Mouse (Mus musculus) liver, embryonic 15.5 days (tissue): ENCODE measurements around the gene Cmah. TPM values are rescaled to one million over a fixed set of nuclear protein-coding genes. Genes with fewer than 3 reads are reported as not detected.
"Not testable (repeated sequence)": the region's sequence is repeated elsewhere in the genome, so short reads cannot be mapped to it uniquely, and the experiment has no call there.

ENCODE experiments used
- ATAC-seq: fragments of 200-750 bp; cut with Nextera tagmentation; 2 replicates; pipeline ENCODE4 v1.8.0; 2017; ENCODE audit warnings: moderate number of reproducible peaks, mild to moderate bottlenecking, moderate library complexity; ENCODE audit not compliant: insufficient read depth
- H3K27ac ChIP-seq: fragments of 300-500 bp; sonication (generic); replicated peaks from 2 replicates; pipeline ENCODE4 v1.5.1; 2015; ENCODE audit warnings: mild to moderate bottlenecking, inconsistent platforms
- H3K27me3 ChIP-seq: fragments of 300-500 bp; sonication (generic); 2 replicates; pipeline ENCODE4 v1.6.1; 2015; ENCODE audit warnings: mild to moderate bottlenecking, inconsistent platforms
- H3K36me3 ChIP-seq: fragments of 300-500 bp; sonication (generic); replicated peaks from 2 replicates; pipeline ENCODE4 v1.6.1; 2015; ENCODE audit warnings: moderate library complexity, mild to moderate bottlenecking, inconsistent platforms
- H3K4me1 ChIP-seq: fragments of 300-500 bp; sonication (generic); replicated peaks from 2 replicates; pipeline ENCODE4 v1.6.1; 2015; ENCODE audit warnings: inconsistent platforms
- H3K4me2 ChIP-seq: fragments of 300-500 bp; sonication (generic); 2 replicates; pipeline ENCODE4 v1.6.1; 2015; ENCODE audit warnings: moderate library complexity, mild to moderate bottlenecking, inconsistent platforms
- H3K4me3 ChIP-seq: fragments of 300-500 bp; sonication (generic); replicated peaks from 2 replicates; pipeline ENCODE4 v1.5.1; 2015; ENCODE audit warnings: mild to moderate bottlenecking, inconsistent platforms
- H3K9ac ChIP-seq: fragments of 300-500 bp; sonication (generic); 2 replicates; pipeline ENCODE4 v1.6.1; 2015; ENCODE audit warnings: moderate library complexity, mild to moderate bottlenecking, inconsistent platforms
- H3K9me3 ChIP-seq: fragments of 300-500 bp; sonication (generic); replicated peaks from 2 replicates; pipeline ENCODE4 v1.6.1; 2016; ENCODE audit warnings: inconsistent platforms
- WGBS: fragments of 180-500 bp; shearing (Covaris S2); methylation state at CpG from one replicate; pipeline ENCODE4 v1.1.7; 2015; ENCODE audit warnings: mixed read lengths; ENCODE audit not compliant: insufficient replicate concordance; 5-methylcytosine and 5-hydroxymethylcytosine counted together
- polyA plus RNA-seq: library from polyadenylated mRNA; unstranded; fragments of >200 nt; fragmentation: Nextera tagmentation; extraction: Ambion mirVana; gene quantifications from 2 replicates; pipeline ENCODE4 v1.2.1, GENCODE M21; 2015

Gene Cmah
- polyA plus RNA-seq, 1 experiment from 2014 or later = 0.81 TPM

DNA sequence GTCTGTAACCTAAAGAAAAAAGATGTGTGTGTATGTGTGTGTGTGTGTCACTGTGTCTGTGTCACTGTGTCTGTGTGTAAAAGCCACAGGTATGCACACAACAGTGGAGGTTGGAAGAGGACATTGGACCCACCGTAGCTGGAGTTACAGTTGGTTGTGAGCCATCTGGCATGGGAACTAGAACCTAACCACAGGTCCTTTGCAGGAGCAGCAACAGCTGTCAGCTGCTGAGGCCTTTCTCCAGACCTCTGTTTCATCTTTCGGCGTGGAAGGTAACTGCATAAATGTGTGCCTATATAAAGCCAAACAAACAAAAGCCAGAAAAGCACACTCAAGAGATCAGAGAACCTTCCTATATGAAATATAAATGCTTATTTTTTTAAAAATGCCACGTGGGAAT is 65.5 kb downstream of the Cmah start:
- WGBS = 34% methylated on average over 4 of the region's 4 CpGs

DNA sequence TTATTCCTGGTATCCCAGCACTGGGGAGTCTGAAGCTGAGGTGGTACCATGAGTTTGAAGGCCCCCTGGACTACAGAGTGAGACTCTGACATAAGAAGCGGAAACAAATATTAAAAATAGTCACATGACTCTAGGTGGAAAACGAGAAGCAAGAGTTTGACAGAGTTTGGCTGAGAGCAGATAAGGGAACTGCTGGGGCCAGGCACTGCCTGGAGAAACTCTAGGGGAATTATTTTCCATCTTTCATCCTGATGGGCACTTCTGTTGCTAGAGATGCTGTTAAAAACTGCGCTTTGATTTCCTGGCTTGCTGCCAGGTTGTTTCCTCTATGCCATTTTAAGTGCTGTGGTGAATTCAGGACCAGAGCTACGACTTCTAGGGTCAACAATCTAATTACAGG is 65.9 kb downstream of the Cmah start:
- H3K27ac ChIP-seq = no peak overlapping the region
- no peaks in the 10 kb centered on the region; the same call in 1 of the 2 replicates for H3K27me3 ChIP-seq
- 13% methylated on average over 4 of the region's 4 CpGs for WGBS
- no peak overlapping the region for H3K4me2 ChIP-seq
- H3K9me3 ChIP-seq = no peaks in the 10 kb centered on the region
- H3K4me3 ChIP-seq = no peak overlapping the region
- no peak overlapping the region for H3K9ac ChIP-seq
- H3K36me3 ChIP-seq = no peaks in the 10 kb centered on the region
- peaks cover 15% of the 10 kb centered on the region for H3K4me1 ChIP-seq
- ATAC-seq = no peak

More for the DNA sequence above, 65.5 kb downstream of the Cmah start:
- Histone ChIP-seq H3K4me1 (peaks cover 15% of the 10 kb centered on the region), H3K27me3 (no peaks in the 10 kb centered on the region; the same call in 1 of the 2 replicates), H3K4me3 (no peak overlapping the region), H3K36me3 (no peaks in the 10 kb centered on the region), H3K27ac (no peak overlapping the region), H3K9ac (no peak overlapping the region), H3K9me3 (no peaks in the 10 kb centered on the region), H3K4me2 (no peak overlapping the region)
- no peak for ATAC-seq

DNA sequence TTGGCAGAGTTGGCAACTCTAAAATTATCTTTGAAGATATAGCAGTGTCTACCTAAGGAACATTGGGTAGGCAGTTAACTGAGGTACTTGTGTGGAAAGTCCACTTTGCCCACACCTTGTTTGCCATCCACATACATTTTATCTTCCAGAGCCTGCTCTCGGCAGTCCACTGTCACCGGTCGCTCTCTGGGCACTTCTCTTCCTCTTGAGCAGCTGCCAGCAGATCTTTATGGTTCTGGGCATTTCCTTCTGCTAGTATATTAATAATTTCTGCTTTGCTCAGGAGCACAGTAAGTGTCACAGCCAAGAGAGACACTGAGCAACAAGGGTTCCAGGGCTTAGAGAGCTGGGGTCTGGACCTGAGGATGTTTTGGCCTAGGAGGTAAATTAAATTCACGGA is 68.6 kb downstream of the Cmah start:
- WGBS = 60% methylated on average over 4 of the region's 4 CpGs

GRCm38 (mm10) chr13:24397181-24397580 is 70.0 kb downstream of the Cmah start:
- WGBS = 75% methylated on average over 3 of the region's 3 CpGs

More for the DNA sequence above, 68.6 kb downstream of the Cmah start:
- Histone ChIP-seq H3K4me2 (no peak overlapping the region), H3K36me3 (no peaks in the 10 kb centered on the region), H3K9me3 (no peaks in the 10 kb centered on the region), H3K27ac (no peak overlapping the region), H3K4me1 (peaks cover 15% of the 10 kb centered on the region), H3K4me3 (no peak overlapping the region), H3K27me3 (no peaks in the 10 kb centered on the region; the same call in 1 of the 2 replicates), H3K9ac (no peak overlapping the region)
- no peak for ATAC-seq

DNA sequence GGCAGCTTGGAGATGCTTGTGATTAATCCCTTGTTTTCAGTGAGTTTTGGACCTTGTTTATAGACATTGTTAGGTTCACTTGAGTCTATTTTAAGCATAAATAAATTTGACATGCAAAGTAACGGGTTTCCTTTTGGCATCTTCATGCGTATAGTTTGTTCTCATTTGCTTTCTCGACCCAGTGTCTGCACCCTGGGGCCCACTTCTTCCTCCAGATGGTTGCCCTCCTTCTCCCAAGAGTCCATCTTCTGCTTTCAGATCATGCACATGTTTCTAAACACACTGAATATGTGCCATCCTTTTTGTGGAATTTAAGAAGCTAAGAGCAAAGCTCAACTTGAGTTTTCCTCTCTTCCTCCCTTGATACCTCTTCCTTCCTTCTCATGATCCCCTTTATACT is 71.3 kb downstream of the Cmah start:
- WGBS = 36% methylated on average over 3 of the region's 3 CpGs
- H3K9me3 ChIP-seq = no peaks in the 10 kb centered on the region
- no peak overlapping the region for H3K27ac ChIP-seq
- no peaks in the 10 kb centered on the region; the same call in 1 of the 2 replicates for H3K27me3 ChIP-seq
- H3K4me1 ChIP-seq = peaks cover 7% of the 10 kb centered on the region
- no peak overlapping the region for H3K9ac ChIP-seq
- no peak overlapping the region for H3K4me2 ChIP-seq
- no peak overlapping the region for H3K4me3 ChIP-seq
- no peak for ATAC-seq
- no peaks in the 10 kb centered on the region for H3K36me3 ChIP-seq

More at GRCm38 (mm10) chr13:24397181-24397580, 70.0 kb downstream of the Cmah start:
- H3K4me1 ChIP-seq = peaks cover 18% of the 10 kb centered on the region
- no peak overlapping the region for H3K27ac ChIP-seq
- ATAC-seq = no peak
- no peaks in the 10 kb centered on the region for H3K9me3 ChIP-seq
- H3K9ac ChIP-seq = no peak overlapping the region
- no peak overlapping the region for H3K4me2 ChIP-seq
- H3K4me3 ChIP-seq = no peak overlapping the region
- H3K27me3 ChIP-seq = no peaks in the 10 kb centered on the region; the same call in 1 of the 2 replicates
- no peaks in the 10 kb centered on the region for H3K36me3 ChIP-seq

DNA sequence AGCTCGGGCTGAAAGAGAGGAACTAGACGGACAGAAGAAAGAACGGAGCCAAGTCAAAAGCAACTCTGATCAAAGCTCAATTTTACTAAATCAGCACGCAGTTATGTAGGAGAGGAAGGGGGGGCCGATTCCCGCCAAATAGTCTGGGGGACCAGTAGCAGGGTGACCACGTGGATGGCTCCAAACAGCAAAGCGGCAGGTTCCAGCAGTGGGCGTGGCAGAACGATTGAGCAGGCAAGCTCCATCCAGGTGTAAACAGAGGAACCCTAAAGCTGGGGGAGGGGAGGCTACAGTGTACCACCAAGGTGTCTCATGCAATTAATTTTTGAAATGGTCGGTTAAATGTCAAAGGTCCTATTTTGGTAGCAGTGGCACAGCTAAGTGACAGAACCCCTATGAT is 74.6 kb downstream of the Cmah start:
- H3K9me3 ChIP-seq, H3K4me1 ChIP-seq, H3K36me3 ChIP-seq, ATAC-seq, H3K27ac ChIP-seq, H3K27me3 ChIP-seq, H3K9ac ChIP-seq: not testable (repeated sequence)
- Histone ChIP-seq H3K4me2 (peak overlapping the region; percentile 50), H3K4me3 (peak overlapping the region; percentile 20; the same call in 1 of the 2 replicates)
- WGBS = 9% methylated on average over 11 of the region's 11 CpGs

GRCm38 (mm10) chr13:24403054-24403453 is 75.8 kb downstream of the Cmah start:
- no peak for ATAC-seq

GRCm38 (mm10) chr13:24406847-24407246 is 79.6 kb downstream of the Cmah start:
- Histone ChIP-seq H3K9me3 (no peaks in the 10 kb centered on the region), H3K27ac (no peak overlapping the region), H3K36me3 (no peaks in the 10 kb centered on the region), H3K27me3 (0 out of 2 replicates have a peak, but pooled peaks cover 3% of the 10 kb centered on the region), H3K4me3 (no peak overlapping the region), H3K4me1 (peaks cover 4% of the 10 kb centered on the region; the same call in 1 of the 2 replicates), H3K4me2 (no peak overlapping the region), H3K9ac (no peak overlapping the region)
- no peak for ATAC-seq
- 20% methylated on average over 2 of the region's 2 CpGs for WGBS

More at GRCm38 (mm10) chr13:24403054-24403453, 75.8 kb downstream of the Cmah start:
- H3K4me3 ChIP-seq = no peak overlapping the region
- no peaks in the 10 kb centered on the region for H3K36me3 ChIP-seq
- H3K9ac ChIP-seq = no peak overlapping the region
- no peaks in the 10 kb centered on the region for H3K27me3 ChIP-seq
- no peaks in the 10 kb centered on the region for H3K9me3 ChIP-seq
- H3K4me1 ChIP-seq = peaks cover 4% of the 10 kb centered on the region; the same call in 1 of the 2 replicates
- H3K4me2 ChIP-seq = no peak overlapping the region
- H3K27ac ChIP-seq = no peak overlapping the region

DNA sequence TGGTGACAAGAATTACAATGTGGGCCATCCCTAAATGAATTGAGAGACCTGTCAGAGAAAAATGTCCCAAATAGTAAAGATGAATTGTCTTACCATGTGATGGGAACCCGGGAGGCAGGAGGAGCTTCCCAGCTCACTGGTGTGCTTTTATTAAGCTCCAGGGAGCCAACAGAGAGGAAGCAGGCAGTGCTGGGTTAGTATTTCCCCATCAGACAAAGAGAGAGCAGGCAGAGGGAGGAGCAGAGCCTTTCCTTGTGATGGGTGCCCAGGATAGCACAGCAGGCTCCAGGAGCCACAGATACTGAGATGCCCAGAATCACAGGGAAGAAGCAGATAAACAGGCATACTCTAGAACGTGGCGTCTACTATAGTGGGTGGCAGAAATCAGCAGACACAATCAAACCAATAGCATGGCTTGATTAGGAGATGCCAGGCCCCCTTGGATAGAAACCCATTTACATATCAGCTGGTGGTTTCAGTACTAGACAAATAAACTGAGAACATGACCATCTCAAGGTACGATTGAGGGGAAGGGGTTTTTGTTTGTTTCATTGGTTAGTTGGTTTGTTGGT is 87.5 kb downstream of the Cmah start:
- no peak overlapping the region for H3K9ac ChIP-seq
- H3K4me1 ChIP-seq = peaks cover 61% of the 10 kb centered on the region
- no peak for ATAC-seq
- 27% methylated on average over 4 of the region's 4 CpGs for WGBS
- no peaks in the 10 kb centered on the region for H3K36me3 ChIP-seq
- H3K27ac ChIP-seq = peak overlapping the region; percentile 45; the same call in 1 of the 2 replicates
- no peak overlapping the region for H3K4me2 ChIP-seq
- H3K27me3 ChIP-seq = 0 out of 2 replicates have a peak, but pooled peaks cover 3% of the 10 kb centered on the region
- H3K9me3 ChIP-seq = no peaks in the 10 kb centered on the region
- no peak overlapping the region for H3K4me3 ChIP-seq

DNA sequence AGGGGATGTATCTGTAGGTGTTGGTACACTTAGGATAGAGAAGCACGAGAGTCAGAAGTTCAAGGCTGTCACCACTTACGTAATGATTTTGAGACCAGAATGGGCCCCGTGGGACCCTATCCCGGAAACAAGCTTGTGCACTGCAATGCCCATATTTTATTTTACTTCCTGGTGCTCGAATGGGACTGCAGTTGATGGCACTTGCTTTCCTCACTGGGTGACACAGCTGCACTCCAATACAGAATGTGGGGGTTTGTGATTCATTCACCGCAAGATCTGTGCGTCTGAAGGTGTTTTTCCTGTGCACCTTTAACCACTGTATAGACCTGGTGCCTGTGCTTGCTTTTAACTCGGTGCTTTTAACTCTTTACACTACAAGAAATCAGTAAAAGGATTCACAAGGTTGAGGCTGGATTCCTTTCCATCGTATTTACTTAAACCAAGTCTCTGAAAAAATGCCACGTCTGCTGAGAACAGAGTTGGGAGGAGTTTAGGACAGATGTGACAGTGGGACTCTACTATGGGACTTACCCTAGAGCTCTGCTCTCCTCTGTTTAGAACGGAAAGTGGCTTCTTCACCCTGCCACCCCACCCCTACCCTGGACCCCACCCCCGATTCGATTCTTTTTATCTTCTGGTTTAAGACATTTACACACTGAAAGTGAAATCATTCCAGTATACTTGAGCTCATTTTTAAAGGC is 88.5 kb downstream of the Cmah start:
- 0 out of 2 replicates have a peak overlapping the region, but pooled peaks have one; percentile 45 for H3K27ac ChIP-seq
- WGBS = 36% methylated on average over 13 of the region's 13 CpGs
- no peak for ATAC-seq
- H3K9ac ChIP-seq = no peak overlapping the region
- no peaks in the 10 kb centered on the region for H3K36me3 ChIP-seq
- peak overlapping the region; percentile 37 for H3K4me2 ChIP-seq
- H3K9me3 ChIP-seq = no peaks in the 10 kb centered on the region
- H3K4me3 ChIP-seq = no peak overlapping the region
- peaks cover 71% of the 10 kb centered on the region for H3K4me1 ChIP-seq
- no peaks in the 10 kb centered on the region for H3K27me3 ChIP-seq

GRCm38 (mm10) chr13:24416409-24416808 is 89.2 kb downstream of the Cmah start:
- Histone ChIP-seq H3K9me3 (no peaks in the 10 kb centered on the region), H3K4me1 (peaks cover 78% of the 10 kb centered on the region), H3K4me2 (peak overlapping the region; percentile 37), H3K36me3 (no peaks in the 10 kb centered on the region), H3K27ac (peak overlapping the region; percentile 92), H3K27me3 (no peaks in the 10 kb centered on the region), H3K4me3 (no peak overlapping the region), H3K9ac (no peak overlapping the region)
- ATAC-seq = no peak
- WGBS = 16% methylated on average over 4 of the region's 4 CpGs
